In genomic region chr19:8682996-8683395, GRCm38 (mm10) we compare ENCODE assay signal across 8 mouse cellular contexts. TPM values are rescaled to one million over a fixed set of nuclear protein-coding genes. Genes with fewer than 3 reads are reported as not detected.
DNase-seq lines count a peak whose midpoint lies in the region; ATAC-seq and TF ChIP-seq lines count a peak whose summit lies in the region.

No protein-coding gene starts in this region.

- peak; percentile 36 for ATAC-seq in intestine, embryonic 16.5 days
- ATAC-seq in midbrain, embryonic 13.5 days: peak; percentile 72

- peaks cover 17% of the 10 kb centered on the region for H3K4me1 ChIP-seq in intestine, embryonic 16.5 days (ENCODE audit: control insufficient read depth, insufficient read depth, low read length)
- H3K4me1 ChIP-seq in limb, embryonic 10.5 days: peaks cover 13% of the 10 kb centered on the region
- H3K4me1 ChIP-seq in midbrain, embryonic 13.5 days (replicated peaks): no peaks in the 10 kb centered on the region
- H3K4me1 ChIP-seq in spleen, adult 2 months (ENCODE audit: control insufficient read depth, insufficient read depth, insufficient read length): no peaks in the 10 kb centered on the region

- peak; percentile 50; the same call in 1 of the 2 replicates for TF ChIP-seq CTCF in spleen, adult 2 months (IDR thresholded peaks at IDR 0.05; ENCODE audit: extremely low read depth, insufficient read depth, insufficient read length, insufficient replicate concordance)

- H3K36me3 ChIP-seq in intestine, embryonic 16.5 days (ENCODE audit: control insufficient read depth, insufficient read depth, low read length): no peaks in the 10 kb centered on the region
- H3K36me3 ChIP-seq in limb, embryonic 10.5 days: no peaks in the 10 kb centered on the region
- no peaks in the 10 kb centered on the region for H3K36me3 ChIP-seq in midbrain, embryonic 13.5 days
- no peaks in the 10 kb centered on the region for H3K36me3 ChIP-seq in spleen, adult 2 months (ENCODE audit: control insufficient read depth, insufficient read depth, low read length)

- WGBS in intestine, embryonic 16.5 days: 2% methylated on average over 3 of the region's 3 CpGs
- WGBS in limb, embryonic 10.5 days: 1% methylated on average over 3 of the region's 3 CpGs
- WGBS in midbrain, embryonic 13.5 days: 0% methylated on average over 3 of the region's 3 CpGs
- WGBS in spleen, adult 2 months: 1% methylated on average over 3 of the region's 3 CpGs

- no peak overlapping the region for H3K4me2 ChIP-seq in intestine, embryonic 16.5 days (ENCODE audit: low read depth, low read length)
- no peak overlapping the region for H3K4me2 ChIP-seq in midbrain, embryonic 13.5 days (replicated peaks)

- peak; percentile 68 for DNase-seq in left cerebral cortex, adult 11 months (ENCODE audit: low spot score)
- no peak for DNase-seq in left cerebral cortex, adult 8-10 months (ENCODE audit: low spot score in 2 of 2)
- DNase-seq in cerebellum, postnatal 36 days: peak; percentile 60 to 68
- DNase-seq in gastrocnemius, adult 18-20 months (ENCODE audit: low spot score): peak; percentile 72
- DNase-seq in limb, embryonic 10.5 days (ENCODE audit: low spot score): peak; percentile 80
- DNase-seq in spleen, adult 2 months (ENCODE audit: low read depth in 1 of 2, low spot score in 2 of 2): peak; percentile 46 to 68

- no peaks in the 10 kb centered on the region for H3K27me3 ChIP-seq in intestine, embryonic 16.5 days (replicated peaks; ENCODE audit: control insufficient read depth, insufficient read depth, low read length)
- 0 out of 2 replicates have a peak, but pooled peaks cover 14% of the 10 kb centered on the region for H3K27me3 ChIP-seq in limb, embryonic 10.5 days (ENCODE audit: low read depth, poor library complexity, severe bottlenecking)
- H3K27me3 ChIP-seq in midbrain, embryonic 13.5 days: 0 out of 2 replicates have a peak, but pooled peaks cover 4% of the 10 kb centered on the region
- no peaks in the 10 kb centered on the region for H3K27me3 ChIP-seq in spleen, adult 2 months (ENCODE audit: control insufficient read depth, insufficient read depth, low read length)

- H3K9ac ChIP-seq in intestine, embryonic 16.5 days (ENCODE audit: low read depth, low read length): no peak overlapping the region
- H3K9ac ChIP-seq in midbrain, embryonic 13.5 days (replicated peaks): no peak overlapping the region

- H3K9me3 ChIP-seq in intestine, embryonic 16.5 days (ENCODE audit: control insufficient read depth, low read length): no peaks in the 10 kb centered on the region
- no peaks in the 10 kb centered on the region for H3K9me3 ChIP-seq in limb, embryonic 10.5 days (replicated peaks)
- H3K9me3 ChIP-seq in midbrain, embryonic 13.5 days: no peaks in the 10 kb centered on the region

- no peak overlapping the region for H3K4me3 ChIP-seq in intestine, embryonic 16.5 days (ENCODE audit: low read length)
- H3K4me3 ChIP-seq in limb, embryonic 10.5 days: no peak overlapping the region
- no peak overlapping the region for H3K4me3 ChIP-seq in midbrain, embryonic 13.5 days (replicated peaks)
- no peak overlapping the region for H3K4me3 ChIP-seq in spleen, adult 2 months (ENCODE audit: extremely low read depth, insufficient read depth, insufficient read length)

- no peak overlapping the region for H3K27ac ChIP-seq in intestine, embryonic 16.5 days (ENCODE audit: low read length)
- no peak overlapping the region for H3K27ac ChIP-seq in limb, embryonic 10.5 days
- no peak overlapping the region for H3K27ac ChIP-seq in midbrain, embryonic 13.5 days
- no peak overlapping the region for H3K27ac ChIP-seq in spleen, adult 2 months (ENCODE audit: insufficient read depth, low read length)

- TF ChIP-seq POLR2A in spleen, adult 2 months (IDR thresholded peaks at IDR 0.05; ENCODE audit: low read depth, low read length): no peak

RNA-seq across cellular contexts. Expression of gene Chrm1, which starts 19.4 kb away (rescaled TPM):
- total RNA-seq in left cerebral cortex, adult 8-10 months (2022): 100 to 1,000 TPM; 131 to 142 (median 136) TPM
- total RNA-seq in gastrocnemius, adult 18-20 months (2021): not detected
- polyA plus RNA-seq in intestine, embryonic 16.5 days (2015; fragmentation: Nextera tagmentation; extraction: Ambion mirVana): 1.2 TPM in 2 replicates
- 0.10 TPM in 1 of 2 replicates, not detected in the other for polyA plus RNA-seq in limb, embryonic 10.5 days (2016; fragmentation: Nextera tagmentation; extraction: Ambion mirVana)
- polyA plus RNA-seq in midbrain, embryonic 13.5 days (2015; fragmentation: Nextera tagmentation; extraction: Ambion mirVana): 0.31 and 0.58 TPM in 2 replicates
- 0.05 and 0.07 TPM in 2 replicates for polyA plus RNA-seq in spleen, adult 2 months (2012; rRNA removed)

RNA-seq across cellular contexts. Expression of gene Slc3a2, which starts 40.2 kb away (rescaled TPM):
- total RNA-seq in left cerebral cortex, adult 8-10 months (2022): 100 to 1,000 TPM; 147 to 155 (median 150) TPM
- total RNA-seq in gastrocnemius, adult 18-20 months (2021): 10 to 100 TPM; 30.2 to 37.3 TPM
- polyA plus RNA-seq in intestine, embryonic 16.5 days (2015; fragmentation: Nextera tagmentation; extraction: Ambion mirVana): 211 and 225 TPM in 2 replicates
- 119 and 128 TPM in 2 replicates for polyA plus RNA-seq in limb, embryonic 10.5 days (2016; fragmentation: Nextera tagmentation; extraction: Ambion mirVana)
- 151 and 153 TPM in 2 replicates for polyA plus RNA-seq in midbrain, embryonic 13.5 days (2015; fragmentation: Nextera tagmentation; extraction: Ambion mirVana)
- 122 and 129 TPM in 2 replicates for polyA plus RNA-seq in spleen, adult 2 months (2012; rRNA removed)

RNA-seq across cellular contexts. Expression of gene Wdr74, which starts 52.6 kb away (rescaled TPM):
- 10 to 100 TPM; 43.0 to 47.5 (median 45.1) TPM for total RNA-seq in left cerebral cortex, adult 8-10 months (2022)
- total RNA-seq in gastrocnemius, adult 18-20 months (2021): 10 to 100 TPM; 16.4 to 16.9 TPM
- 78.1 and 88.7 TPM in 2 replicates for polyA plus RNA-seq in intestine, embryonic 16.5 days (2015; fragmentation: Nextera tagmentation; extraction: Ambion mirVana)
- 121 and 145 TPM in 2 replicates for polyA plus RNA-seq in limb, embryonic 10.5 days (2016; fragmentation: Nextera tagmentation; extraction: Ambion mirVana)
- polyA plus RNA-seq in midbrain, embryonic 13.5 days (2015; fragmentation: Nextera tagmentation; extraction: Ambion mirVana): 89.1 and 93.4 TPM in 2 replicates
- polyA plus RNA-seq in spleen, adult 2 months (2012; rRNA removed): 26.2 and 30.2 TPM in 2 replicates

RNA-seq across cellular contexts. Expression of gene 1700092M07Rik, which starts 57.5 kb away (rescaled TPM):
- total RNA-seq in left cerebral cortex, adult 8-10 months (2022): 1 to 10 TPM in 2 of 4 experiments, not detected in 2; 1.4 to 2.0 TPM
- total RNA-seq in gastrocnemius, adult 18-20 months (2021): 1 to 10 TPM in 1 of 2 experiments, not detected in 1; 1.0 TPM
- polyA plus RNA-seq in intestine, embryonic 16.5 days (2015; fragmentation: Nextera tagmentation; extraction: Ambion mirVana): 0.91 and 1.6 TPM in 2 replicates
- polyA plus RNA-seq in limb, embryonic 10.5 days (2016; fragmentation: Nextera tagmentation; extraction: Ambion mirVana): 2.8 and 3.1 TPM in 2 replicates
- polyA plus RNA-seq in midbrain, embryonic 13.5 days (2015; fragmentation: Nextera tagmentation; extraction: Ambion mirVana): 2.2 and 2.5 TPM in 2 replicates
- polyA plus RNA-seq in spleen, adult 2 months (2012; rRNA removed): not detected in 2 replicates

RNA-seq across cellular contexts. Expression of gene Stx5a, which starts 58.2 kb away (rescaled TPM):
- total RNA-seq in left cerebral cortex, adult 8-10 months (2022): 10 to 100 TPM; 59.6 to 66.4 (median 65.6) TPM
- total RNA-seq in gastrocnemius, adult 18-20 months (2021): 10 to 100 TPM; 16.0 to 16.6 TPM
- 120 and 124 TPM in 2 replicates for polyA plus RNA-seq in intestine, embryonic 16.5 days (2015; fragmentation: Nextera tagmentation; extraction: Ambion mirVana)
- 99.3 and 134 TPM in 2 replicates for polyA plus RNA-seq in limb, embryonic 10.5 days (2016; fragmentation: Nextera tagmentation; extraction: Ambion mirVana)
- 121 and 127 TPM in 2 replicates for polyA plus RNA-seq in midbrain, embryonic 13.5 days (2015; fragmentation: Nextera tagmentation; extraction: Ambion mirVana)
- 52.8 and 53.0 TPM in 2 replicates for polyA plus RNA-seq in spleen, adult 2 months (2012; rRNA removed)

Comparison
In these comparisons a context has a peak if more than half of its experiments do, and no peak if none do; other contexts are left out.
1. DNase-seq: peak in left cerebral cortex, adult 11 months (single experiment), cerebellum, postnatal 36 days (2 of 2), gastrocnemius, adult 18-20 months (single experiment), limb, embryonic 10.5 days (single experiment) and spleen, adult 2 months (2 of 2); none in left cerebral cortex, adult 8-10 months (0 of 2).